Mouse (Mus musculus) skeletal muscle tissue, postnatal 0 days (tissue): ENCODE measurements around the gene L3mbtl1. TPM values are rescaled to one million over a fixed set of nuclear protein-coding genes. Genes with fewer than 3 reads are reported as not detected.

ENCODE experiments used
- polyA plus RNA-seq: library from polyadenylated mRNA; unstranded; fragments of >200 nt; fragmentation: Nextera tagmentation; extraction: Ambion mirVana; gene quantifications from 2 replicates; pipeline ENCODE4 v1.2.1, GENCODE M21; 2015

Gene L3mbtl1
- polyA plus RNA-seq = not detected in 2 replicates

GRCm38 (mm10) chr2:162943148-162943846, at the start of gene L3mbtl1:
L3mbtl1 (plus strand) TSS chr2:162943472.

GRCm38 (mm10) chr2:162931123-162931673, 12.1 kb upstream of the L3mbtl1 start, which contains the start of gene Srsf6:
Srsf6 (plus strand) TSS chr2:162931528.

DNA sequence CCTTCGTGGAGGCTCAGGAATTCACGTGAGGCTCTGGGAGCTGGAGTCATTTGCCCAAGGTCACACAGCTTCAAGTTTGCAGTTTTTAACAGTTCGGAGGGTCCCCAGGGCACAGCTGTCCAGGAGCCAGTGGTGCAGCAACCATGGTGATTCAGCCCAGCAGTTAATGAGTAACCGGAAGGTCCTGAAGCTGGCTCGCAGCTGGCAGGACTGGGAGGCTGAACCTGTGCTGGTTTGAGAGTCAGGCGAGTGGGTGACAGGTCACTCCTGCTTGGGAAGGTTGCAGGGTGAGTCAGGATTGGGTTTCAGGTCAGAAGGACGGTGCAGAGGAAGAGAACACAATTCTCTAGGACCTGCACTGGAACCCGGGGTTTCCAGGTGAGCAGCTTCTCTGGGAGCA, 43.9 kb downstream of the L3mbtl1 start, which contains the start of gene Sgk2:
Gene Sgk2, plus strand, starts transcription at position 113 of the 400 bp plus-strand sequence.

GRCm38 (mm10) chr2:163016916-163017743, 73.9 kb downstream of the L3mbtl1 start, which contains the start of gene Ift52:
Ift52 (plus strand) TSS chr2:163017354.

Other genes starting within 250 kb of the L3mbtl1 start
- gene Srsf6, start 11.9 kb upstream of the L3mbtl1 start, polyA plus RNA-seq = 61.8 and 73.1 TPM in 2 replicates
- 0.06 TPM in 1 of 2 replicates, not detected in the other for gene Sgk2, start 43.9 kb downstream of the L3mbtl1 start, polyA plus RNA-seq
- 22.8 and 24.7 TPM in 2 replicates for gene Ift52, start 73.9 kb downstream of the L3mbtl1 start, polyA plus RNA-seq
- 3.0 and 4.1 TPM in 2 replicates for gene Mybl2, start 111.2 kb downstream of the L3mbtl1 start, polyA plus RNA-seq
- not detected in 2 replicates for gene Gtsf1l, start 144.4 kb downstream of the L3mbtl1 start, polyA plus RNA-seq